Mouse (Mus musculus) cerebellum, adult 8-10 months (tissue): Measurements from ENCODE around the gene Taf6.

ENCODE experiments used
- DNase-seq: peaks from one replicate; pipeline ENCODE4 v3.0.0; 2022

Taf6 gene

DNA sequence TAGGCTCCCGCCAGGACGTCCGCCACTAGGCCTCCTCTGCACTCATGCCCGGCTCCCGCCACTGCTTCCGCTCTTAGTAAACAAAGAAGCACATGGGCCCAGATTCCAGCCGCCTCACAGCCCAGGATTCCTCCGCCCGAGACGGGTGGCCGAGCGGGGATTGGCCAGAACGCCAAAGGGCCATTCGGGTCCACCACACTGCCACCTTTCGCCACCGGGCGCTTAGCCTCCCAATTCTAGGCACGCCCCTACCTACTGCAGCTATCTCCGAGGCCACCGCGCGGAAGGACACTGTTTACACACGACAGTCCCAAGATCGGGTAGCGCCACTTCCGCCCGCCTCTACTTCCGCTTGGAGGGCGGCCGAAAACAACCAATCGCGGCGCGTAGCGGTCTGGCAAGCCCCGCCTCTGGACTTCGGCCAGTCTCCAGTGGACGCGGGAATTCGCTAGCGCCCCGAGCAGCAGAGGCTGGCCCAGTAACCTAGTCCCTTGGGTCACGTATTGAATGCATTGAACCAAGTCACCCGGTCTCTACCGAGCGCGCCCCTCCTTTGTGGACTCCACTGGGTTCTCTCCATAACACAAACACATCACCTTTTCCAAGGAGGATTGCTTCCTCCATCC is 16.2 kb downstream of the Taf6 start:
- DNase-seq, result peak; percentile 97

DNA sequence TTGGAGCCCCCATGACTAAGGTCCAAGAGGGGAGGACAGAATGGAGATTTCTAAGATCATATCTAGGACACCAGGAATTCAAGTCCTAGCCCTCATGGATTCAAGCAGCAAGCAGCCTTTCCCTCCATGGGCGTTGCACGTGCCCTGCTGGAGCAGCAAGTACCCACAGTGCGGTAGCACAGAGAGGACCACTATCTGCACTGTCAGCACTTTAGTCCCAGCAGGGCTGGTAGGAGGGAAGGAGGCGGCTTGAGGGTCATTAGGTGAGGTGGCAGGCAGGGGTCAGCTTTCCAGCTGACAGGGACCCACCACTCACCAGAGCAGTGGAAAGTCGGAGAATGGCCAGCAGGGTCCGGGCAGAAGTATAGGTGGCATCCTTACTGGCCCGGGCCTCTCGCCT is 21.7 kb downstream of the Taf6 start:
- DNase-seq, result no peak

DNA sequence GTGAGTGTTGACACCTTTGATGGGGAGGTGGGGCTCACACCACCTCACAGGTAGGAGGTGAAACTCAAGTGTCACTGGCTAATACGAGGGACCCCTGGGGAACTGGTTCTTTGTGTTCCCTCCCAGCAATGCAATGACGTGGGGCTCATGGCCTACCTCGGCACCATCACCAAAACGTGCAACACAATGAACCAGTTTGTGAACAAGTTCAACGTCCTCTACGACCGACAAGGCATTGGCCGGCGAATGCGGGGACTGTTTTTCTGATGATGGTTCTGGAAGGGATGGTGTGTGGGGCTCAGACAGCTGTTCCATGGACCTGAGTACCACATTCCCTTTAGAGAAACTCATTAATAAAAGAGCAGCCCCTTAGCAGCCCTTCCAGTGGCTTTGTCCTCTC is 23.6 kb downstream of the Taf6 start:
- no peak for DNase-seq

DNA sequence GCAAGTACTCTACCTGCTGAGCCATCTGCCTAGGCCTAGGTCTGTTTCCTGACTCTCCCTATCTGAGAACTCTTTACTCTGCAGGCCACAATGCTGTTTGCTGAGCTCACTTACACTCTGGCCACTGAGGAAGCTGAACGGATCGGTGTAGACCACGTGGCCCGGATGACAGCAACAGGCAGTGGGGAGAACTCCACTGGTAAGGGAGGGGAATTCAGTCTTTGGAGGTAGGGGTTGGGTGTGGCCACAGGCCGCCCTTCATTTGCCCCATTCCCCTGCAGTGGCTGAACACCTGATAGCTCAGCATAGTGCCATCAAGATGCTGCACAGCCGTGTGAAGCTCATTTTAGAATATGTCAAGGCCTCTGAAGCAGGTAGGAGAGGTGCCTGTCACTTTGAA is 24.2 kb downstream of the Taf6 start:
- DNase-seq, result no peak

DNA sequence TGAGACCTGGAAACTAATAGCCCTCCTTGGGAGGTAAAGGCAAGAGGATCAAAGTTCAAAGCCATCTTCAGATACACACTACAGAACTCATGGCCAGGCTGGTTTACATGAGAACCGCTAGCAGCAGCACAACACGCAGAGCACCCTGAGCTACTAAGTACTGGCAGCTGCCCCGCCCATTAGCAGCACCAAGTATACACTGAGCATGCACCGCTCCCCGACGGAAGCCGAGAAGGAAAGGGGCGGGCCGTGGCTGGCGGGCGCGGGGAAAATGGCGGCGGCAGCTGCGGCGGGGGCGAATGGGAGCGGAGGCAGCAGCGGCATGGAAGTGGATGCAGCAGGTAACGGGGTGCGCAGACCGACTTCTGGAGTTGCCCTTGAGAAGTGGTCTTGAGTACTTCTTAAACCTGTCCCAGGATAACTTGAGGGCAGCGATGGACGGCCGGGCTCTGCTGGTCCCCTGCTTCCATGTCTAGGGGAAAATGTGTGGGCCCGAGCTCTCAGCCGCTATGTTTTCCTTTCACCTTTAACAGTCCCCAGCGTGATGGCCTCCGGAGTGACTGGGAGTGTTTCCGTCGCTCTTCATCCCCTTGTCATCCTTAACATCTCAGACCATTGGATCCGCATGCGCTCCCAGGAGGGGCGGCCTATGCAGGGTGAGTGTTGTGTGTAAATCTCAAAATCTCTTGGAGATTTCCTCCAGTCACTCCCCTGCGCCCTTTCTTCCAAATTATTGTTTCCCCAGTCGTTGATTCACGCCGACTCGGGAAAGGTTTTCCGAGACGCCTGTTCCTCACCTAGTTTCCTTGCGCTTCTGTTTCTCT is 26.2 kb downstream of the Taf6 start, which contains the start of gene Cops6:
Cops6 (plus strand) TSS at position 230 of the 824 bp plus-strand sequence.
- DNase-seq, result peak; percentile 92

DNA sequence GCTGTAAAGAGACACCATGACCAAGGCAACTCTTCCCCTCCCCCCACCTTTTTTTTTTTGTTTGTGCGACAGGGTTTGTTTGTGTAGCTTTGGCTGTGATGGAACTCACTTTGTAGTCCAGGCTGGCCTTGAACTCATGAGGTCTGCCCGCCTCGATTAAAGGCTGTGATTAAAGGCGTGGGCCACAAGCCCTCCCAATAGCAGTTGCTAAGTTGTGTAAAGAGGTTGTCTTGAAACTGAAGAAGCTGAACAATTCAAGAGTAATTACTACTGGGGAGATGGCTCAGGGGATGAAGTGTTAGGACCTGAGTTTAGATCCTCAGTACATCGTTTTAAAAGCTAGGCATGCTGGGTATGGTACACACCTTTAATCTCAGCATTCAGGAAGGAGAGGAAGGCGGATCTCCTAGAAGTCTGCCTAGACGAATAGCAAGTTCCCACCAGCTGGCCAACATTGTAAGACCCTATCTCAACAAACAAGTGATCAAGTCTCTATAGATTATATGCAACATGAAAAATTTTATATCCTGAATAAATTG is 27.0 kb downstream of the Taf6 start:
- DNase-seq, result no peak

DNA sequence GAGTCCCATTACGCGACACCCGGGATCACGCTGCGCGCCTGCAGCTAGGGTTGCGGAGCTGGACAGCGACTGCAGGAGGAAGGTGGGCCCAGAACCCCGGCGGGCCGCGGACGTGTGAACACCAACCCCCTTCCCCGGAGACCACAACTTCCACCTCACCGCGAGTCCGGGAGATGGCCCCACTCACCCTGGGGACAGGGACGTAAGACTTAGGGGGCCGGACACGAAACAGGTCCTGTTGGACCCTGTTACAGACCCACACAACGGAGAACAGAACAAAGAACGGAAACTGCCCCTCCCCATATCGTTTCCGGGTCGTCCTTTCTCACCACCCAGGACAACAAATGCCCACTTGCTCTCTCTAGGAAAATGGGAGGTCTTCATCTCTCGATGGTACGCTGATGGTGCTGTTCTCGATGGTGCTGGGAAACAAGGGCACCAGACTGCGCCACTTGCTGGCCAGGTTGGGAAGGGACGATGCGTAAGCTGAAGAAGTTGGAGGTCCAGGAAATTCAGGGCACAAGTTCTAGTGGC is 31.7 kb downstream of the Taf6 start, which contains the start of gene Zfp113:
Zfp113 (minus strand) TSS at position 302 of the 534 bp plus-strand sequence.
- peak; percentile 87 for DNase-seq

DNA sequence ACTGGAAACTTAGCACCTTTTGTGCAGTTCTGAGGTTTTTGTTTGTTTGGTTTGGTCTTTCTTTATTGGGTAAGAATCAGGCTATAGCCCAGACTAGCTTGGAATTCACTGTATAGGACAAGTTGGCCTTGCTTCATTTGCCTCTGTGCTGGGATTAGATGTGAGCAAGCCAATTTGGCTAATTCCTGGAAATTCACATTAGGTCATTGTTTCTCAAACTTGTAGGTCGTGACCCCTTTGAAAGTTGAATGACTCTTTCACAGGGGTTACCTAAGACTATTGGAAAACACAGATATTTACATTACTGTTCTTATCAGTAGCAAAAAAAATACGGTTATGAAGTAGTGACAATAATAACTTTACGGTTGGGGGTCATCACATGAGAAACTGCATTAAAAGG is 32.9 kb downstream of the Taf6 start:
- DNase-seq, result no peak

DNA sequence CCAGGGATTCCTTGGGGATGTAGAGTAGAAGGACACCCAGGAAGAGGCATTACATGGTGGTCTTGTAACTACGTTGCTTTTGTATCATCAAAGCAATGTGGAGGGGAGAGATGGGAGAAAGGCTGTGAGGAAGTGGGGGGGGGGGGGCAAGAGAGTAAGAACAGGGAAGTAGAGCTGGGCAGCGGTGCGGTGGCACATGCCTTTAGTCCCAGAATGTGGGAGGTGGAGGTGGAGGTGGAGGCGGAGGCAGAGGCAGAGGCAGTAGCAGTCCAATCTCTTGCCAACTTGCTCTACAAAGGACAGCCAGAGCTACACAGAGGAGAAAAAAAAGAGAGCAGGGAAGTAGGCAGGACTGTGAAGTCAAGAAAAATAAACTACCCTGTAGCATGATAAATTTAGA is 48.7 kb downstream of the Taf6 start:
- DNase-seq, result no peak

DNA sequence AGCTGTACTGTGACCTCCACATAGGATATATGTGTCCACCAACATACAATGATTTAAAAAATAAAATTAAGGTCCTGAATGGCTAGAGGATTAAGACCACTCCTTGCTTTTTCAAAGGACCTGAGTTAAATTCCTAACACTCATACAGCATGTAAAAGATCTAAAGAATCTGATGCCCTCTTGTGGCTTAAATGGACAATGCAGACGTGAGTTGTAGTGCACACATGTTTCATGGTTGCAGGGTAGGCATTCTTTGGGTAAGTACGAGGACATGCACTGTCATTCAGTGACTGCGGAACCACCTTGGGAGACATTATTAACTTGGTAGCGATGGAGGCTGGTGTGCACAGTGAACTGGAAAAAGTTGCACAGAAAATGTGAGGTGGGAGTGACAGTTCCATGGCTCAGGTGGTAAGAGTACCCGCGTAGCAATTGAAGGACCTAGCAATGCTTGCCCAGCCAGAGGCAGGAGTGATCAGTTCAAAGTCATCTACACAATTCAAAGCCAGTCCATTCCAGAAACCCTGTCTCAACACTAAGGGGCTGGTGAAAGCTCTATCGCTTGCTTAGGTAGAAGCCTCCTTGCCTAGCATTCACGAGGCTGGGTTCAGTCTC is 49.2 kb downstream of the Taf6 start:
- DNase-seq, result no peak

DNA sequence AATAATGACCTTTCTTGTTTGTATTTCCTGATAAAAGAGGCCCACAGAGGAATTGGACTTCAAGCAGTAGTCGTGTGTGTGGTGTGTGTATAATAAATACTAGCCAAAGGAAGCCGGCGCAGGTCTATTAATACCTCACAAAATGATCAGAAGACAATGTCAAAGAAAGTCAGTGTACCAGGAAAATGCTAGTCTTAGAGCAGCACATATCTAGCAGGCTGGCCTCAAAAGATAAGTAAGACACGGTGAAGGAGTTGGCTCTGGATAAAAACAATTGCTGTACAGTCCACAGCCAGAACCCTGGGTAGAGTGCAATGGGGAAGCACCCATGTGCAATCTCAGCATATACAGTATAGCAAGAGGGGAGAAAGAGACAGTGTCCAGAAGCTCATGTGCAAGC is 50.0 kb downstream of the Taf6 start:
- DNase-seq, result no peak

DNA sequence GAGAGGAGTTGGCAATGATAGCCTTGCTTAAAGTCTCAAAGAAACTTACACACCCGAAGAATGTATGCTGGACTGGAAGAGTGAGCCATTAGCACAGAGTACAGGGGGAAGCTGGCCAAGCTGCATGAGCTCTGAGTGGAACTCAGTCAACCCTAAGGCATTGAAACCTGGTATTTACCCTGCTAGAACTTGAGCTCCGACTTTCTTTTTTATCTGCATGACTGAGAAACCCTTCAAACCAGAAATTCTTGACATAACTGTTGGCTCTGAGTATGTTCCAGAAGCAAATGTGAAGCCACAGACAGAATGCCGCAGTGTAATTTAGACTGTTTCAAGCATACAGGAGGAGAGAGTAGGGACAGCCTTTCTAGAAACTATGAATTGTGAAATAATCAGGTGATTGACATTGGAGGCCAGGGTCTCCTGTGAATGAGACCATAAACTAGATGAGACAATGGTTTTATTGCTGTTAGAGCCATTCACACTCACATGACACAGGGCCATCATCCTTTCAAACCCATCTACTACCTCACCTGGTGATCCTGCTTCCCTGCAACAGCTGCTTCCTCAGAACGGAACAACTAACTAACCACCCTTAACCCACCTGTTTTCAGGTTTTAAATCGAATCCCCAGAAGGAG is 54.7 kb downstream of the Taf6 start:
- no peak for DNase-seq
